Mouse (Mus musculus) heart, embryonic 11.5 days (tissue): ENCODE measurements around the gene Adamtsl2. TPM values are rescaled to one million over a fixed set of nuclear protein-coding genes. Genes with fewer than 3 reads are reported as not detected.

ENCODE experiments used
- ATAC-seq: fragments of 200-750 bp; cut with Nextera tagmentation; replicated peaks from 2 replicates; pipeline ENCODE4 v1.8.0; 2017; ENCODE audit warnings: moderate library complexity; ENCODE audit not compliant: insufficient number of reproducible peaks, low FRiP score, low TSS enrichment
- H3K27ac ChIP-seq: fragments of 300-500 bp; sonication (generic); 2 replicates; pipeline ENCODE4 v1.5.1; 2014; ENCODE audit warnings: mild to moderate bottlenecking, low read depth, low read length
- H3K27me3 ChIP-seq: fragments of 300-500 bp; sonication (generic); 2 replicates; pipeline ENCODE4 v1.6.1; 2014; ENCODE audit warnings: mild to moderate bottlenecking, low read length, mixed read lengths; ENCODE audit not compliant: control insufficient read depth, insufficient read depth
- H3K36me3 ChIP-seq: fragments of 300-500 bp; sonication (generic); 2 replicates; pipeline ENCODE4 v1.6.1; 2014; ENCODE audit warnings: mild to moderate bottlenecking, low read length, moderate library complexity, mixed read lengths; ENCODE audit not compliant: control insufficient read depth, insufficient read depth
- H3K4me1 ChIP-seq: fragments of 300-500 bp; sonication (generic); 2 replicates; pipeline ENCODE4 v1.6.1; 2014; ENCODE audit warnings: low read length; ENCODE audit not compliant: control insufficient read depth, insufficient read depth
- H3K4me2 ChIP-seq: fragments of 300-500 bp; sonication (generic); 2 replicates; pipeline ENCODE4 v1.6.1; 2014; ENCODE audit warnings: mild to moderate bottlenecking, moderate library complexity
- H3K4me3 ChIP-seq: fragments of 300-500 bp; sonication (generic); 2 replicates; pipeline ENCODE4 v1.5.1; 2014; ENCODE audit warnings: low read depth, low read length
- H3K9ac ChIP-seq: fragments of 300-500 bp; sonication (generic); 2 replicates; pipeline ENCODE4 v1.6.1; 2014; ENCODE audit warnings: mild to moderate bottlenecking, low read depth, low read length, moderate library complexity
- H3K9me3 ChIP-seq: fragments of 300-500 bp; sonication (generic); replicated peaks from 2 replicates; pipeline ENCODE4 v1.6.1; 2016; ENCODE audit warnings: low read length; ENCODE audit not compliant: control insufficient read depth
- WGBS: fragments of 180-500 bp; shearing (Covaris S2); extraction: QIAGEN DNeasy Blood & Tissue Kit; methylation state at CpG from one replicate; pipeline ENCODE4 v1.1.7; 2014; ENCODE audit not compliant: insufficient replicate concordance; 5-methylcytosine and 5-hydroxymethylcytosine counted together
- polyA plus RNA-seq: library from polyadenylated mRNA; unstranded; fragments of >200 nt; fragmentation: Nextera tagmentation; extraction: Ambion mirVana; gene quantifications from 2 replicates; pipeline ENCODE4 v1.2.1, GENCODE M21; 2014

Gene Adamtsl2
- polyA plus RNA-seq, 1 experiment from 2014 or later: 9.0 TPM

DNA sequence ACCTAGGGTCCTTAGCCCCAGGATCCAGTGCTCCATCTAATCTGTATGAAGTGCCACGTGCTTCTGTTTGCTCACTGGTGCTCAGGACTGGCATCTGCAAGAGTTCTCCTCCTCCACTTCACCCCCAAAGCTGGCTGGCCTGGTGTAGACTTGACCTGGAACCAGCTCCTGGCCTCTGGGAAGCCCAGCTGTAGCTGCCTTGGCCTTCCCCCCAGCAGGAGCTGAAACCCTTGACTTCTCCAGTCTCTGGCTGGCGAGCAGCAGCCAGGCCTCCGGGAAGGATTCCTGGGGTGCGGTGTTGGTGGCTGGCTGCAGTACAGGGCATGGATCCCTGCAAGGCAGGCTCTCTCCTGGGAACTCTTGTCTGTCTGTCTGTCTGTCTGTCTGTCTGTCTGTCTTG is 35.0 kb upstream of the Adamtsl2 start:
- Histone ChIP-seq H3K9me3 (no peaks in the 10 kb centered on the region), H3K27ac (no peak overlapping the region), H3K4me2 (no peak overlapping the region), H3K36me3 (no peaks in the 10 kb centered on the region), H3K9ac (no peak overlapping the region), H3K4me3 (no peak overlapping the region), H3K4me1 (no peaks in the 10 kb centered on the region), H3K27me3 (no peaks in the 10 kb centered on the region; the same call in 1 of the 2 replicates)
- 66% methylated on average over 4 of the region's 4 CpGs for WGBS
- ATAC-seq: no peak

DNA sequence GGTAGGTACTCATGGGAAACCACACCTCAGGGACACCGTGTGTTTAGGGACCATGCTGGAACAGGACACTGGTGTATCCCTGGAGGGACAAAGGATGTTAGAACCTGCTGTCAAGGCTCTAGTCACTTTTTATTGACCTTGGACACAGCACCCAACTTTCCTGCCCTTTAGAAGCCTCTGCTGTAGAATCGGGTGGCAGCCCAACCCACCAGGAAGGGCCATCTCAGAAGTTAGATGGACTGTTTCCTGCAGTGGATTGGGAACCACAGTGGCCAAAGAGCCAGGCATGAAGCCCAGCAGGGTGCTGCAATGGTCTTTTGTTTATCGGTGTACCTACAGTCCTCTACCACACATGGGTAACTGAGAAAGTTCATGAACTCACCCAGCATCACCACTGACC is 34.5 kb upstream of the Adamtsl2 start:
- no peak overlapping the region for H3K4me2 ChIP-seq
- H3K4me3 ChIP-seq: no peak overlapping the region
- no peaks in the 10 kb centered on the region for H3K9me3 ChIP-seq
- H3K27me3 ChIP-seq: no peaks in the 10 kb centered on the region; the same call in 1 of the 2 replicates
- H3K4me1 ChIP-seq: no peaks in the 10 kb centered on the region
- no peak overlapping the region for H3K9ac ChIP-seq
- H3K36me3 ChIP-seq: no peaks in the 10 kb centered on the region
- no peak overlapping the region for H3K27ac ChIP-seq
- no peak for ATAC-seq
- 80% methylated on average over 3 of the region's 3 CpGs for WGBS

GRCm38 (mm10) chr2:27045979-27046770 is 33.0 kb upstream of the Adamtsl2 start:
- 72% methylated on average over 8 of the region's 8 CpGs for WGBS
- Histone ChIP-seq H3K27me3 (no peaks in the 10 kb centered on the region), H3K4me3 (no peak overlapping the region), H3K36me3 (no peaks in the 10 kb centered on the region), H3K27ac (no peak overlapping the region), H3K9me3 (no peaks in the 10 kb centered on the region), H3K4me1 (no peaks in the 10 kb centered on the region), H3K4me2 (no peak overlapping the region), H3K9ac (no peak overlapping the region)
- ATAC-seq: no peak

- 65% methylated on average over 6 of the region's 6 CpGs for WGBS
Observed at GRCm38 (mm10) chr2:27049408-27049807, 29.8 kb upstream of the Adamtsl2 start.

GRCm38 (mm10) chr2:27058251-27058650 is 20.9 kb upstream of the Adamtsl2 start:
- peaks cover 9% of the 10 kb centered on the region for H3K4me1 ChIP-seq
- H3K4me3 ChIP-seq: no peak overlapping the region
- no peak overlapping the region for H3K27ac ChIP-seq
- no peaks in the 10 kb centered on the region for H3K9me3 ChIP-seq
- WGBS: 60% methylated on average over 4 of the region's 4 CpGs
- no peaks in the 10 kb centered on the region for H3K36me3 ChIP-seq
- ATAC-seq: no peak
- no peak overlapping the region for H3K4me2 ChIP-seq
- H3K9ac ChIP-seq: no peak overlapping the region
- H3K27me3 ChIP-seq: no peaks in the 10 kb centered on the region

More at GRCm38 (mm10) chr2:27049408-27049807, 29.8 kb upstream of the Adamtsl2 start:
- H3K9me3 ChIP-seq: no peaks in the 10 kb centered on the region
- H3K4me1 ChIP-seq: no peaks in the 10 kb centered on the region
- no peak overlapping the region for H3K27ac ChIP-seq
- H3K4me3 ChIP-seq: no peak overlapping the region
- no peak for ATAC-seq
- H3K27me3 ChIP-seq: no peaks in the 10 kb centered on the region
- no peak overlapping the region for H3K4me2 ChIP-seq
- no peak overlapping the region for H3K9ac ChIP-seq
- H3K36me3 ChIP-seq: no peaks in the 10 kb centered on the region

DNA sequence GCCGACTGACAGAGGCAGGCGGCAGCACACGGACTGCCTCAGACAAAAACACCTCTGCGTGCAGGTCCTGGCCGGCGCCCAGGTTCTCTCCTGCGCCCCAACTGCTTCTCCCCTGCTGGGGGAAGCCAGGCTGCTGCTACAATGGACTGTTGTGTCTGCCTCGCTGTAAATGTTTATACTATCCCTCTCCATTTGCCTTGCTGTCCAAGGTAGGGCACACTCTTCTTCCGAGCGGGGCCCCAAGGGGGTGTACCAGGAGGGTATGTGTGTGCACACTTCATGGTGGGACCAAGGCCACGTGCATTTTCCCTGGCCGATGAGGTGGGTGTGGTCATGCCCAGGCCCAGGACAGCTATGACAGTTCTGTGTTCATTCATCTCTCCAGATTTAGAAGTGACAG is 20.4 kb upstream of the Adamtsl2 start:
- ATAC-seq: no peak
- no peak overlapping the region for H3K4me2 ChIP-seq
- H3K4me1 ChIP-seq: peaks cover 9% of the 10 kb centered on the region
- no peaks in the 10 kb centered on the region for H3K36me3 ChIP-seq
- no peak overlapping the region for H3K27ac ChIP-seq
- H3K27me3 ChIP-seq: no peaks in the 10 kb centered on the region
- no peaks in the 10 kb centered on the region for H3K9me3 ChIP-seq
- no peak overlapping the region for H3K4me3 ChIP-seq
- 49% methylated on average over 12 of the region's 12 CpGs for WGBS
- H3K9ac ChIP-seq: no peak overlapping the region

DNA sequence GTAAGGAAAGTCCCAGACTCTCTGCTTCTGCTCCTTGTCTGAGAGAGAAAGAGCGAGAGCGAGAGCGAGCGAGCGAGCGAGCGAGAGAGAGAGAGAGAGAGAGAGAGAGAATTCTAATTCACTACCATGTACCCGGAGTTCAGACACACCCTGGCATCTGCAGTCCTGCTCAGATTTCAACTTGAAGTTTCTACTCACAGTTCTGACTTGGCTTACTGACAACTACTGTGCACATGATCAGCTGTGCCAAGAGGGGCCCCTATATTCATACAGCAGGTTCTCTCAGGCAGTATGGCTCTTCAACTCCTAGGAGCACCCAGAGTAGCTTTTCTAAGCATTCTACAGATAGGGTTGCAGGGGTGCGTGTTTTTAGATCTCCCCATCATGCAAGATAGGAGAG is 20.0 kb upstream of the Adamtsl2 start:
- no peak overlapping the region for H3K27ac ChIP-seq
- WGBS: 85% methylated on average over 9 of the region's 9 CpGs
- 0 out of 2 replicates have a peak overlapping the region, but pooled peaks have one; percentile 6 for H3K9ac ChIP-seq
- H3K9me3 ChIP-seq: no peaks in the 10 kb centered on the region
- no peaks in the 10 kb centered on the region for H3K36me3 ChIP-seq
- no peaks in the 10 kb centered on the region for H3K27me3 ChIP-seq
- H3K4me2 ChIP-seq: no peak overlapping the region
- H3K4me1 ChIP-seq: peaks cover 9% of the 10 kb centered on the region
- ATAC-seq: no peak
- H3K4me3 ChIP-seq: no peak overlapping the region

DNA sequence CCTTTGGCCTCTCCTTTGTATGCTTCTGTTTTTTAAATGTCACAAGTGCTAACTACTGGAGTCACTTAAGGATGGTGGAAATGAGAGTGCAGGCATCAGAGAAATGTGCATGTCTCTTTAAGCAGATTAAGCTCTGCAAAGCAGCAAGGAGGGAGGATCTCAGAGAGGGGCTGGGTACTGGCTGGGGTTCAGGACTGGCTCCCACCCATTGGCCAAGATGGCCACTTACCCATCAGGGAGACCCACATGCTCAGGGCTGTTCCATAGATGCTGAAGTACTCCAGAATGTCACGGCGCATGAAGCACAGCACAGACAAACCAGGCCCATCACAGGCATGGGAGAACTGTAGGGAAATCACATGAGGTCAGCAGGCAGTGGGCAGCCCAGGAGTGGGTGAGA is 12.1 kb upstream of the Adamtsl2 start:
- no peak overlapping the region for H3K9ac ChIP-seq
- 81% methylated on average over 2 of the region's 2 CpGs for WGBS
- no peak overlapping the region for H3K4me3 ChIP-seq
- no peaks in the 10 kb centered on the region for H3K9me3 ChIP-seq
- H3K4me2 ChIP-seq: no peak overlapping the region
- H3K36me3 ChIP-seq: no peaks in the 10 kb centered on the region
- no peak overlapping the region for H3K27ac ChIP-seq
- H3K4me1 ChIP-seq: 0 out of 2 replicates have a peak, but pooled peaks cover 4% of the 10 kb centered on the region
- 0 out of 2 replicates have a peak, but pooled peaks cover 2% of the 10 kb centered on the region for H3K27me3 ChIP-seq
- no peak for ATAC-seq

DNA sequence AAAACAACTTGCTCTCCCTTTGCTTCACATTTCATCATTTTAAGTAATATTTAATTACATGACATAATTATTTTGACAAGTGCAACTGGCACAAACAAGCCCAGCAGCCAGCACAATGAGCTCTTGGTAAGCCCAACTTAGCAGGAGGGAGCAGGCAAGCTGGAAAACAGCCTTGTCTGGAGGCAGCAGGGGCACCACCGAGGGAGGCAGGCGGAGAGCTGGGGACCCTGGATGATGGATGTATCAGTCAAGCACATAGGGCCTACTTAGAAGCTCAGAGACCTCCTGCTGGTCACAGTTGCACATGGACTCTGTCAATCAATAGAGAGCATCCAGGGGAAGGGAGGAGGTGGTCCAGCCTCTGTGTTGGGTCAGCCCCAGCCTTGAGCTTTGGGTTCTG is 11.2 kb upstream of the Adamtsl2 start:
- H3K4me2 ChIP-seq: no peak overlapping the region
- ATAC-seq: no peak
- no peak overlapping the region for H3K9ac ChIP-seq
- H3K36me3 ChIP-seq: no peaks in the 10 kb centered on the region
- H3K27ac ChIP-seq: no peak overlapping the region
- H3K9me3 ChIP-seq: no peaks in the 10 kb centered on the region
- H3K4me1 ChIP-seq: 0 out of 2 replicates have a peak, but pooled peaks cover 4% of the 10 kb centered on the region
- H3K4me3 ChIP-seq: no peak overlapping the region
- WGBS: 32% methylated on average over 2 of the region's 2 CpGs
- 0 out of 2 replicates have a peak, but pooled peaks cover 2% of the 10 kb centered on the region for H3K27me3 ChIP-seq
